Mouse (Mus musculus) kidney, postnatal 4 days (tissue): ENCODE measurements at regions not wholly inside any gene's neighbourhood (a gene's known extent, or its start where the extent isn't known, plus 50 kb on each side); places are given as distances from the start of the nearest gene placed in this dataset.
"Not testable (repeated sequence)": the region's sequence is repeated elsewhere in the genome, so short reads cannot be mapped to it uniquely, and the experiment has no call there.

Experiments
- DNase-seq, 2 experiments: peaks; one replicate each; pipeline ENCODE4 v3.0.0; 2021; ENCODE audit warnings: mixed read lengths in 2 of 2

- no peak for DNase-seq
Measured at GRCm38 (mm10) chr13:103613333-103613725, 161.1 kb downstream of the Srek1 start.

GRCm38 (mm10) chr13:103612720-103613332 is 161.6 kb downstream of the Srek1 start:
- DNase-seq: no peak

DNA sequence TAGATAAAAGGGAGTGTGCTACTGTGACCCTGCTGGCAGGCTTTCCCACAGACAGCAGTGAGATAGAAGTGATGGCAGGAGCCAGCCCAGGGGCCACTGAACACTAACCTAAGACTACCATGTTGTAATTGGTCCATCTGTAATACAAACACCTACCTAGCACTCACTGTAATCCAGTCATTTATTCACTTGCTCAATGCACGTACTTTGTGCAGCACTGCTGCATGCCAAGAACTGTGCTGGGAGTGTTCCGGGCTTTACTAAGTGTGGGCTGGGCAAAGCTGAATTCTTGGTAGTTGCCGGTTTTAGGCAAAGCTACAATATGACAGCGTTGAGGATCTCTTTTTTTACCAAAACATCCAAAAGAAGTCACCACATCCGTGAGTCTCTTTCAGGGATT is 172.1 kb downstream of the Srek1 start:
- no peak for DNase-seq

DNA sequence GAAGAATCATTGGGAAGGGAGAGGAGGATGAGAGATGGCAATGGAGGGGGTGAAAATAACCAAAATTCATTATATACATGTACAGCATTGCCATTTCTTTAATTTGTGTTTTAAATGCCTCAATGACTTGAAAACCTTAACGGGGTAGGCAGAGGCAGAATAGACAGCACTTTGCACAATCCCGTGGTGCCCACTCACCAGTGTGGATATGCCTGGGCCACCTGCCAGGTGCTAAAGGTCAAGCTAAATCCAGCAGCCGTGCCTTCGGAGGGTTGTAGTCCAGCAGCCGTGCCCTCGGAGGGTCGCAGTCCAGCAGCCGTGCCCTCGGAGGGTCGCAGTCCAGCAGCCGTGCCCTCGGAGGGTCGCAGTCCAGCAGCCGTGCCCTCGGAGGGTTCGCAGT is 182.0 kb downstream of the Srek1 start:
- DNase-seq: peak; percentile 7 to 51

GRCm38 (mm10) chr13:103591874-103592273 is 182.5 kb downstream of the Srek1 start:
- no peak for DNase-seq

DNA sequence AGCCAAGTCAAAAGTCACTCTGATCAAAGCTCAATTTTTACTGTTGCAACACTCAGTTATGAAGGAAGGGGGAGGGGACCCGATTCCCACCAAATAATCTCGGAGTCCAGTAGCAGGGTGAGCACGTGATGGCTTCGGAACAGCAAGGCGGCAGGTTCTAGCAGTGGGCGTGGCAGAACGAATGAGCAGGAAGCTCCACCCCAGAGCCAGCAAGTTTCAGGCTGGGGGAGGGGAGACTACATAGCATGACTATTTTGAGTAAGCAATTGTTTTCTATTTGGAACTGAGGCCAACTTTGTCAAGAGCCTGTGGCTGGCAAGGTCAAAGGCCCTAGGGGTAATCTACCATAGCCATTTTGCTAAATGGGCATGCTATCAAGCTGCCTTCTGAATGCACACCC is 183.0 kb downstream of the Srek1 start:
- DNase-seq: not testable (repeated sequence)

- no peak for DNase-seq
Measured at GRCm38 (mm10) chr13:103589646-103590045, 184.8 kb downstream of the Srek1 start.

DNA sequence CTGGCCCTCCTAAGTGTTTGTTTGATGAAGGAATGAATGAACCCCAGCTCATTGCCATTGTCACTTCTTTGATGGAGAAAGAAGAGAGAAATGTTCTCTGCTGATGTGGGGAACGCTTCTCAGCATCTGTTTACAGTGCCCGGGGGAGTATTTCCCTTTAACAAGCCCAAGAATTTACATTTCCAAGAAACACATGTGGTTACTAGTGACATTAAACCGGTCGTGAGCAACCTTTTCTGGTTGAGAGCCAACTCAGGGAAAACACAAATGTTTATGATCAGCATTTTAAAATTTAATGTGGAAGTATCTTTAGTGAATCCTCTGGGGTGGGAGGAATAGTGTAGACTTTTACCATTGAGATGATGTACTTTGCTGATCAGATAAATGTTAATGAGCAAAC is 197.6 kb downstream of the Srek1 start:
- DNase-seq: no peak

GRCm38 (mm10) chr13:103564715-103565114 is 209.7 kb downstream of the Srek1 start:
- no peak for DNase-seq

DNA sequence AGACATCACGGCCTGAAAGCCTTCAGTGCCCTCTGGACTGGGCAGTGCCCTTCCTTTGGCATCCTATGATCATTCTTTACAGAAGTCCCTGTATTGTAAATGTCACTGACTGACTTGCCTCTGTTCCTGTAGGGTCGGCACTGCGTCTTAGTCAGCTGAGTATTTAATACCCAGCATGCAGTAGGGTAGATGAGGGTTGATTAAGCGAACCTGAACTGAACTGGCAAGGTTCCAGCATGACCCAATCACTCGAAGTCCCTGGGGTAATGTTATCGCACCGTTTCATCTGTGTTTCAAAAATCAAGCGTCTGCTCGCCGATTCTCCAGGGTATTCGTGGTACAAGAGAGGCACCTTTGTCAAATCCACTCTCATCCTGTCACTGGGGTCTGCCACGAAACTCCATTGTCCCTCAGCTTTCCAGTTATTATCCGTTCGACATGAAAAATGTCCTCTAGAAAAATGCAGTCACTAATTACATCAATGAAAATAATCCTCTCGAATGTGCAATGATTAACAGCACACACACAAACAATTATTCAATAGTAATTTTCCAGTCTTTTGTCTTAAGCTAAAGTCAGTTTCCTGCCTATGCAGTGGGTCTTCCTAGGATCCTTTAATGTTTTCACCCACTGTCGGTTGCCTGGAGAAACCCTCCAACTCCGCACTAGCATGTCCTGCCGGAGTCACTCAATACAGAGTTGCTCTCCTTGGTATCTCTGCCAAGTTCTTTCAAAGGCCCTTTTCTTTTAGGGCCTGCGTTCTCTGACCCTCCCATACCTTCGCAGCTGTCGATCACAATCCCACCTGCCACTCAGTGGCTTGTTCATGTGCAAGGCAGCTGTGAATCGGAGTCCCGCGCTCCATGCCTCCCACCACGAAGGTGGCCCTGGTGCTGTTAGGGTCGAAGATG is 212.4 kb downstream of the Srek1 start:
- DNase-seq: peak in 1 of 2 experiments; percentile 11

DNA sequence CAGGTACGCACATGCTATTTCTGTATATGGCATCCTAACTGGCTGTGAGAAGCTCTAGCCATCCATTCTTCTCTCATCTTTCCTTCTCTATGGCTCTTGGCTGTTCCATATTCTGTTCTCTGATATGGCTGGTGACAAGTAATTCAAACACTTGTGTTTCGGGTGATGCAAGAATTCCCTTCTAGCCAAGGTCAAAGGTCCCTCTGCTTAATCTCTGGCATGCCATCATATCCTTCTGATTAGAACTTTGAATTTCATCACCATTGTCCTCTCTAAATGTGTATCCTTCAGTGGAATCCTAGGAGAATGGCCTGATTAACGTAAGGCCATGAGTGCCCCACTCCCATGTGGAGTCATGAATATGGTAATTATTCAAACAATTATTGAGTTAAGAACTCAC is 215.5 kb downstream of the Srek1 start:
- DNase-seq: no peak

- DNase-seq: peak in 1 of 2 experiments; percentile 25
Measured at GRCm38 (mm10) chr13:103539577-103539976, 205.3 kb upstream of the Mast4 start.

- no peak for DNase-seq
Measured at GRCm38 (mm10) chr13:103513825-103514224, 179.5 kb upstream of the Mast4 start.

DNA sequence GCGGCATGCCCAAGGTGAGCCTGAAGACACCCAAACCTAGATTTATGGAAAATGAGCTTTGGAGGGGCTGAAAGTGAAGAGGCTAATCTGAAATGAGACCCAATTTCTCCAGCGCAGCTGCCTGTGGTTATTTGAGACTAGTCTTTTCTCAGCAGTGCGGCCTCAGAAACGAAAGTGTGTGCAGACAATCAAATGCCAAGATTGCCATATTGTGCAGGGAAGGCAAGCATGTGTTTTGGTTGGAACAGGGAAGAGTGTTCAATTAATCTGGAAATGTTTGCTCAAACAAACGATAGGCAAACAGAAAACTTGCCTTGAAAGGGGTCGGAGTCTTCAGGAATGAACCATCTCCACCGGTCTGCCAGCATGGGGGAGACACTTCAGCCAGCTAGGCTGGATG is 178.2 kb upstream of the Mast4 start:
- no peak for DNase-seq

- DNase-seq: no peak
Measured at GRCm38 (mm10) chr13:103504987-103505386, 170.7 kb upstream of the Mast4 start.

DNA sequence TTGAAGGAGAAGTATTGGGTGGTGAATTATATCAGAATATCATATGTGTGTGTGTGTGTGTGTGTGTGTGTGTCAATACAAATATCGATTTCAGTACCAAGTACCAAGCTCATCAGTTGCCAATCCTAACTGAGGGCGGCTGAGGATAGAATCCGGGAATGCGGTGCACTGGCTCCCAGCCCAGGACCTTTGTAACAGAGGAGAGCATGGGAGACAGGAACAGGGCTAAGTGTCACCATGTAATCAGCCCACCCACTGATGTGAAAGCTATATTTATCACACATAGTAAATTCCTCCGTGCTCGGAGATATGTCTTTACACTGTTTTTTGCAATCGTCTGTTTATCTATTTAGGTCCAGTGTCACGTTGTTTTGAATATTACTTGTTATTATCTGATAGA is 165.1 kb upstream of the Mast4 start:
- DNase-seq: peak in 1 of 2 experiments; percentile 4

DNA sequence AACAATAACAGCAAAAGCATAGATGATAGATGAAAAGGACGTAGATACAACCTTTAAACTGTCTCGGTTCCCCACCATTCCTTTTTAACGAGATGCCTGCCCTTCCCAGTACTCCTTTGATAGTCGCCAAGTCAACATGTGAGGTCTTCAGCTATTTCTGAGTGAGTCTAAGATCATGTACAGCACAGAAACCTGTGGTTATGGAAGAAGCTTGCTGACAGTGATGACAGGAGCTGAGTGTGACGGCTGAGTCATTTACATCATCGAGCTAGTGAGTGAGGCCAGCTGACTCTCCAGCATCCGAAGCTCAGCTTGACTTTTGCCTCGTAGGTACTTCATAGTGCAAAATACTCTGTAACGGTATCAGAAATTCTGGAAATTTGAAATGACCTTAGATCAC is 160.1 kb upstream of the Mast4 start:
- no peak for DNase-seq

DNA sequence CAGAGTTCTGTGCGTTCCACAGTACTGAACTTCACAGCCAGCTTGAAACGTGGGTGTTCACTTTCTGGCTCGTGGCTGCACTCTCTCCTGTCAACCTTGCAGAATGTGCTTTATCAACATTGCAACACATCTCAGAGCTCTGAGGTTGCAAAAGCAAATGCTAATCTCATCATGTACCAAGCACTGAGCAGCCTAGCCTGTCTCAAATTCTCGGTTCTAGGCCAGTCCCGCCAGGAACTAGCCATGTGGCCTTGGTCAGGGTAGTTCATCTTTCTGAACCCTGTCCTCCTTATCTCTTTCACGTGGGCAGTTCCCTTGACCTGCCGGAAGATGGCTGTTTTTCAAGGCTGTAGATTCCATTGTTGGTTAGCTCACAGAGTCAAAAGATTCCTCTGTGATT is 159.3 kb upstream of the Mast4 start:
- no peak for DNase-seq

DNA sequence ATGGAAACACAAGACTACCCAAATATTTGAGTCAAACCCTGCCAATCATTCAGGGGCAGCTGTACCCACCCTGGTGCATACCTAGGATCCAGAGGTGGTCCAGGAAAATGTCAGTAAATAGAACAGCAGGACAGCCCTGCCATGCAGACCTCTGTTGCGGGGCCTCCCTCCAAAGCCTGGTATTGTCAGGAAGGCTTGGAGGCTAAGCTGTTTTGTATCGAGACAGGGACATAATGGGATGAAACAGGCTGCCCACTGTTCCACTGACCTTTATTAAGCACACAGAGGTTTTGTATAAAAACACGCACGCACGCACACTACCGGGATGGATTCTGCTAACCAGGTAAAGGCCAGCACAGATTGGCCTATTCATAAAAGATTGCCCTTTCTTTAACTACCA is 155.8 kb upstream of the Mast4 start:
- no peak for DNase-seq

DNA sequence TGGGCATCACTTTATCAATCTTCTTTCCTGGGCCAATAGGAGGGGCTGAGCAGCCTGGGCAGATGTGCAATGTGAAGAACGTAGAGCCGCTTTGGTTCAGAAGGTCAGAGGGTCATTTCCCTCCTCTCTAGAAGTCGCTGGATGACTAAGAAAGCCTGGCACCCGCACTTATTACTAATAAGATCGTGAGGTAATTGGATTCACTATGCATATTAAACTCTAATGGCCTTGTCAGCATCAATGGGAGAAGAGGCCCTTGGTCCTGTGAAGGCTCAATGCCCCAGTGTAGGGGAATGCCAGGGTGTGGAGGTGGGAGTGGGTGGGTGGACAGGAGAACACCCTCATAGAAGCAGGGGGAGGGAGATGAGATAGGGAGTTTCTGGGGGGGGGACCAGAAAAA is 149.8 kb upstream of the Mast4 start:
- DNase-seq: no peak

GRCm38 (mm10) chr13:103483392-103483791 is 149.1 kb upstream of the Mast4 start:
- DNase-seq: peak; percentile 4 to 28

GRCm38 (mm10) chr13:103476328-103476727 is 142.0 kb upstream of the Mast4 start:
- no peak for DNase-seq

DNA sequence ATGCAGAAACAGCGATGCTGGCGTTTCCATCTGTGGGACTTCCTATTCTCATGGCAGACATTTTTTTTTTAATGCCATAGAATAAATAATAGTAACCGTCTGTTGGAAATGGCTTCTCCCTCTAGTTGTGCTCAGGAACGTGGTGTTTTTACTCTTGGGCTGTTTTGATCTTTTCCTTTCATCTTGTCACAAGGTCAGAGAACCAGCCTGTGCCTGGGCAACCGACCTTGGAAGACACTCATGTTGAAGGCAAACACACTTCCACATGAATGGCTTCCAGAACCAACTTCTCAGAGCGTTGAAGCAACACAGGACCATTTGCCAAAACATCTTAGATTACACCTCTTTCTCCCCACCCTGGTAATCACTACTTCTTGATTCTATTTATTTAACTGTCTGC is 137.9 kb upstream of the Mast4 start:
- DNase-seq: no peak

DNA sequence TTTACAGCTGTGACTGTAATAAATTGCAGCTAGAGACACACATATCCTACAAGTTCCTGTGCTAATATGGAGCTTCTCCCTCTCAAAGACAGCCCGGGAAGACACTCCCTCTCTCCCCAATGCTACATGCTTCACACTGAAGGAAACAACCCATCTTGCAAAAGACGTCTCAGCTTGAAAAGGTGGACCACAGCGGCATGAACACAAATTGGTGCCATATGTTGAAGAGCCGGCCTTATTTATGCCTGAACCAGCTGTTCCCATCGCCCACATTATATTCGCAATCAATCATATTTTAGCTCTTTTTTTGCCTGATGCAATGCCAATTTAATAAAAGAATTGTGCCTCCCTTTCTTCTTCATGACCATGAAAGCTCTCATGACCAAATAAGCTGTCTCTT is 135.8 kb upstream of the Mast4 start:
- DNase-seq: no peak
